Mouse (Mus musculus) activated CD4-positive, CD25-positive, alpha-beta regulatory T cell, adult 4 months (primary cell): ENCODE results near the gene Ptgds. TPM values are rescaled to one million over a fixed set of nuclear protein-coding genes. Genes with fewer than 3 reads are reported as not detected.

Experiments used
- ATAC-seq: one replicate; pipeline ENCODE4 v1.8.0; 2017
- polyA plus RNA-seq, 2 experiments: library from polyadenylated mRNA; unstranded; fragments of 100-300 nt; shearing (Covaris generic); gene quantifications; one replicate each; pipeline ENCODE4 v1.2.1; 2017

Ptgds gene
- polyA plus RNA-seq, 2 experiments from 2014 or later = not detected

DNA sequence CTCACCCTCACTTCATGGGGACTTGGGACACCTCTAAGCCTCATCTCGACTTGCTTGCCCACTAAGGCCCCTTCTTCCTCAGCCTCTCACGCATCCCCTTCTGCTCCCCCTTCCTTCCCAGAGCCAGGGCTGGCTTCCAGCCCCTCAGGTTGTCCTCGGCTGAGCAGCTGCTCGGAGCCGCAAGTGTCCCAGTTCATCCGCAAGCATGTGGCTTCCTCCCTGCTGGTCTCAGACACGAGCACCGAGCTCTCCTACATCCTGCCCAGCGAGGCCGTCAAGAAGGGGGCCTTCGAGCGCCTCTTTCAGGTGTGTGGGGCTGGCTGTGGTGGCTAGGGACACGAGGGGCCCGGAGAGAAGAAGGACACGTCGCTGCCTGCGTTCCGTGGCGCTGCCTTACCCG is 28.8 kb downstream of the Ptgds start:
- ATAC-seq = no peak

DNA sequence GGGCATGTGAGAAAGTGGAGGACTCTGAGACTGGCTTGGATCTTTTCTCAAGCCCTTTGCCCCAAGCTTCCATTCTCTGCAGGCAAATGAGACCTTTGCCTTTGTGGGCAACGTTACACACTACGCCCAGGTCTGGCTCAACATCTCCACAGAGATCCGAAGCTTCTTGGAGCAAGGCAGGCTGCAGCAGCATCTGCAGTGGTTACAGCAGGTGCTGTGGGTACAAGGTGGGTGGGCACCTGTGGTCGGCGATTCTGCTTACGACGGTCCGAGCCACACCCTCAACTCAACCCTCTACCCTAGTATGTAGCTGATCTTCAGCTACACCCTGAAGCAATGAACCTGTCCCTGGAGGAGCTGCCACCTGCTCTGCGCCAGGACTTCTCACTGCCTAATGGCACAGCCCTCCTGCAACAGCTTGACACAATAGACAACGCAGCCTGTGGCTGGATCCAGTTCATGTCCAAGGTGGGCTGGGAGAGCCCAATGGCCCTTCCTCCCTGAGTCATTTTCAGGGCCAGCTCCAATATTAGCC is 33.5 kb downstream of the Ptgds start:
- ATAC-seq = no peak

DNA sequence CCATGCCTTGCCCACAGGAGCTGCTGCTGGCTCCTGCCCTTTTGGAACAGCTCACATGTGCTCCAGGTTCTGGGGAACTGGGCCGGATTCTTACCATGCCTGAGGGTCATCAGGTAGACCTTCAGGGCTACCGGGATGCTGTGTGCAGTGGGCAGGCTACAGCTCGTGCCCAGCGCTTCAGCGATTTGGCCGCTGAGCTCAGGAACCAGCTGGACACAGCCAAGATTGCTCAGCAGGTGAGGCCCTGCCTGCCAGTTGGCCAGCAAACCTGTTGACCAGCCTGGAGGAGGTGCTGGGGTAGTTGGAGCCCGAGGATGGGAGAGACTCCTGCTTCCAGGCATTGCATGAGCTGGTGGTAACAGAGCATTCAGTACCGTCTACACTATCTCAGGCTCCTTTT is 35.6 kb downstream of the Ptgds start:
- no peak for ATAC-seq

DNA sequence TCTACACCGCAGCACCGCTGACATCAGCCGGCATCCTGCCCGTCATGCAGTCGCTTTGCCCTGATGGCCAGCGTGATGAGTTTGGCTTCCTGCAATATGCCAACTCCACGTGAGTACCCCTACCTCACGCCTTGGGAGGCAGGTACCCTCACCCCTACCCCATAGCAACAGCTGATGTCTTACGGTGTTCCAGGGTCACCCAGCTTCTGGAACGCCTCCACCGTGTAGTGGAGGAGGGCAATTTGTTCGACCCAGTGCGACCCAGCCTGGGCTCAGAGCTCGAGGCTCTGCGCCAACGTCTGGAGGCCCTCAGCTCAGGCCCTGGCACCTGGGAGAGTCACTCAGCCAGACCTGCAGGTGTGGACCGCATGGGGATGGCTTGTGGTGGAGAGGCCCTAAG is 36.7 kb downstream of the Ptgds start:
- no peak for ATAC-seq

DNA sequence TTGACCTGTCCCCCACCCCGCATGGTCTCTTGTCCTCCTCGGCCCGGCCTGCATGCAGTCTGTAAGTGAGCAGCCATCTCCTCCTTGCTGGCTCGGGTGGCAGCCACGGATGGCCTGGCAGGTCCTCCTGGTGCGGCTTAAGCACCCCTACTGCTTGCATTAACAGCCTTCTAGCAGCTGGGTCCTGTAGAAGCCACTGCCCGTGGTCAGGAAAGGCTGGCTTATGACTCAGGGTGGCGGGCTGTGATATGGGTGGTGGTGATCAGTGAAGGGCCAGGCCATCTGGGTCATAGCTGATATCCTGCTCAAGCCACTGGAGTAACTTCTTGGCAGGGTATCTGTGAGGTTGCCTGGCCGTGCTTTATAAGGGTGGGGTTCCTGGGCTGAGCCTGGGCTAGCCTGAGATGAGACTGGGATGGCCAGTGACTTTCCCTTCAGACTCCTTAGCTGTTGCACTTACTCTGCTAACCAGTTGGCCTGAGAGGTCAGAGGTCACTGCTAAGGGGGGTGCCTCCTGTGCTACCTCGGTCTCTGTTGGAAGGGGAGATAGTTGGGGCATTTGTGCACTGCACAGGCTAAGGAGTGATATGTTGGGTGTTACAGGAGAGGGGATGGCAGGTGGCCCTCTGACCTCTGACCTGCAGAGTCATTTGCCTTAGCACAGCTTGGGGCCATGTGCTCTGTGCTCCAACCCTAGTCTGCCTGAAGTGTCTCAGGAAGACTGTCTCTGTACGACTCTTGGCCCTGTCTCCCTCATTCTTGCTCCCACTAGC is 37.3 kb downstream of the Ptgds start:
- ATAC-seq = no peak

DNA sequence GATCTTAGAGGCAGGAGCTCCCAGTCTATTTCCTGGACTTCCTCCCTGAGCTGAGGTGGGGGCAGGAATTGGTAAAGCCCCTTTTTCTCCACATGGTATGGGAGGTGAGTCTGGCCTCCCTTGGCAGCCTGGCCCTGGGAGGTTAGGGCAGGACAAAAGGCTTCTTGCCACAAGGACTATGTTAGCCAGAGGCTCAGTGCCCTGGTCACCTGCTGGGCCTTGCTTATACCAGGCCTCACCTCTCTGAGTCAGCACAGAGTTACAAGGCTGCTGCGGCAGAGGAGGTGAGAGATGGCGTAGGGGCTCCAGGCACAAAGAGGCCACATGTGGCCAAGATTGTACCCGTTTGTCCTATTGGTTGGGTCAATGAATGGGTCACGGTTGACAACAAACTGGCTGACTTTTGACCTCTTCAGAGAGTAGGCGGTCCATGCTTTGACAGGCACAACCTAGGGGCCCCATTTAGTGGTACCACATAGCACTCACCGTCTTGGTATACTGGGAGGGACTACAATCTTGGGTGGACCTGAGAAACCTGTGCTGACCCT is 38.5 kb downstream of the Ptgds start:
- no peak for ATAC-seq

DNA sequence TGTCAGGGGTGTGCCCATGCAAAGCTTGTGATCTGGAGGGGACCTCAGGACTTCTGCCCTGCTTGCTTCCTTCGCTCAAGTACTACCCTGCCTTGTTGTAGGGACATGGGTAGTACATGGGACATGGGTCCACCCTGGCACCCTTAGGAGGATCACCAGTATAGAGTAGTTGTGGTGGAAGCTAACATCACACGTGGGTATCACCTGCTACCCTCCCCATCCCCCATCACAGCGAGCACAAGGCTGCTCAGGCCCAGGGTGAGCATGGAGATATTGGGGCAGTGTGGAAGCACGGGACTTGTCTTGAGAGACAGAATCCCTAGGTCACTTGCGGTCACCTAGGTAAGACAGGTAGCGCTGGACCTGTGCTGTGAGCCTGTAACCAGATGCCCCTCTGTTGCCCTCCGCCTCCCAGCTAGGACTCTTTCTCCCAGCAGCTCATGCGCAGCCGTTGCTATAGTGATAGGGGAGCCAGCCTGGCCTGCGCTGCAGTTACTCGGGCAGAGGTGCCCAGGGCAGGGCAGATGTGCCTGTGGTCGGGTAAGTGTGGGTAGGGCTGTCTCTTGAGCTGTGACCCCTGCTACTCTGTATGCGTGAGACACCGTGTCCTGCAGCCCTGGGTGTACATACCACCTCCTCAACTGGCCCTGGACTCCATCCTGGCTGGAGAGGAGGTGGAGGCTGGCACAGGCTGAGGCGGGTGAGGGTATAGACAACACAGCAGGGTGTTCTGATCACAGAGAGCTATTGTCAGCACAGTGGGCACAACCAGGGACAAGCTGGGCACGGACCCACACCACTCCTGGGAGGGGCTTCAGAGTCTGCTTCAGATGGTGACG is 39.2 kb downstream of the Ptgds start:
- ATAC-seq = no peak

DNA sequence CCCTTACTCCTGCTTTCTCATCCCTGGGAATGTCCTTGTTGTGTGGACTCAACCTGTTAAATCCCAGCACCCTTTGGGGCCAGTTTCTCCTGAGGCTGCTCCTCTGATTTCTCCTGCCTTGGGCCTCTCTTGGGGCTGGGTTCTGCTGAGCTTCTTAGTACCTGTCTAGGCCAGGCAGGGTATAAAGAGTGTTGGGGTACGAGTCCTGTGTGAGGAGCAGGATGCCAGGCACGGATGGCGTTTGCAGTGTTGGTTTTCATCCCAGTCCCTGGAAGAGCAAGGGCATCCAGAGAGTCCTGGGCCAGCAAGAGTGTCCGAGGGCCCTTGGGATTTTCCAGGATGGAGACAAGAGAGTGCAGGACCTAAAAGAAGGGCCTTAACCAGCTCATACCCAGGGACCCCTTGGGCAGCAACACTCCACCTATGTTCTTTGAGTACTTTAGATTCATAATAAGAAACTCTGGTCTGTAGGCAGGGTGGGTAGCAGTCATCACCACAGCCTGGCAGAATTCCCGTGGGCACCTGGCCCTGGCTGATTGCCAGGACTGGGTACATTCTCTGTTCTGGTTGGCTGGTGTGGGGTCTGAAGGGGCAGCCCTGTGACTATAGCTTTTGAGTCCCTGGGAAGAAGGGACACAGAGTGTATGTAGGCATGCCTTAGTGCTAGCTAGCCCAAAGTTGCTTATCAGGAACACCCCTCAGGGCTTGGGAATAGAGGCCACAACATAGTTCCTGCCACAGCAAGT is 40.2 kb downstream of the Ptgds start:
- no peak for ATAC-seq

DNA sequence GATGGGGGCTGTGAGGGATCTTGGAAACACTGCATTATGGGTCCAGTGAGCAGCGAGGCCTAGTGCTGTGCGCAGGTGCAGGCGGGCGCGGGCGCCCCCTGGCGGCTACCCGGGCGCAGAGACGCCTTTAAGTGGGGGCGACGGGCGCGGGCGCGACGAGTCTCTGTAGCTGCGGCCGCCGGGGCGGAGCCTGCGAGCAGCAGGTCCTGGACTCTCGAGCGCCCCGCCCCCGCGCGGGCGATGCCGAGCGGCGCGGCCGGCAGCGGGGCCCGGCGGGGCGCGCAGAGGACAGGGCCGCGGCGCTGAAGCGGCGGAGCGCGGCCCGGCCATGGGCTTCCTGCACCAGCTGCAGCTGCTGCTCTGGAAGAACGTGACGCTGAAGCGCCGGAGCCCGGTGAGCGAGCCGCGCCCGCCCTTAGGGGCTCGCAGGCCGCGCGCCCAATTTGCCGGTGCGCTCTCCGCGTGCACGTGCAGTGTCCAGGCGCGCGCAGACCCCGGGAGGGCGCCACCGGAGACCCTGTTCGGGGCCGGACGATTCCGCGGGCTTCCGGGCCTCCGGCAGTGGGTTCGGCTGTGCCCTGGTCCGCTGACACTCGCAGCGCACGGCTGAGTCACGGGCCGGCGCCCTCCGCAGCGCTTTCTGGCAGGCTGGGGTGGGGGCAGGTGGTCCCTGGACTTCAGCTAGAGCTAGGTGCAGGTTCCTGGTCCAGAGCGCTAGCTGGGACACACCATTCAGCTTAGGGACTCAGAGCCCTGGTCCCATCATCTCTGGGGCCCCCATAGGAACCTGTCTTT is 41.2 kb downstream of the Ptgds start, which contains the start of gene Abca2:
Abca2 (plus strand) TSS at position 262 of the 795 bp plus-strand sequence.
- ATAC-seq = peak; percentile 67

DNA sequence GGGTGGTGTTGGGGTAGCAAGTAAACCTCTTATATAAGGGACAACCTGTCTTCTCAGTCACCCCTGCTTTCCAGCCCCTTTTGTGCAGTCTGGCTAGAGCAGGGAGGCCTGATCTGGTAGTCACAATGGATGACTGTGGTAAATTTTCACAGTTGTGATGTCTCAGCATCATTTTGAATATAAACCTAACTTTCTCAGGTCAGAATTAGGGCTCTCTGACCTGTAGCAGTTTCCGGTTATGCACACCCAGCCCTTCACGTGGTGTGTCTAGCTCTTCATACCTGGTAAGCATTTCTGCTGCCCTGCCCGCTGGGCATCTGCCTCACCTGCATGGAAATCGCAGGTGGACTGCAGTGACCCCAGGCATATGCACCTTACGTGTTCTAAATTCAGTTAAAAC is 42.6 kb downstream of the Ptgds start:
- ATAC-seq = no peak

DNA sequence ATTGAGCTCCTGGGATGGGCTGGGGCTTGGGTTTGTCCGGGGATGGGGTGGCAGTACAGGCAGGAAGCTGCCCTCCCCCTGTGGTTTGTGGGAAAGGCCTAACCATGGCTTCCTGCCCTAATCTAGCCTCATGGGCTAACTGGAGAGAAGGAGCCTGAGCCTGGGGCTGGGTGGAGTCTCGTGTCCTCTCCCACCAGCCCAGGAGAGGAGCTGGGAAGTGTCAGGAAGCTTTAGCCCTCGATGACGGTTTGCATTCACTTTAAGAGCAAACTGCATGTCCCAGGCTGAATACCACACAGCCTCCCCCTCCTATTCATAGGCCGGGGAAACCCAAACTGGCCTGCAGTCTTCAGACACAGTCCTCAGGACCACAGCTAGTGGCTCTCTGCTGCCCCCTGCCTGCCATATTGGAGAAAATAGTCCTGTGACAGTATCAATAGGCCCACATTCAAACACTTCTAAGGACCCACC is 43.1 kb downstream of the Ptgds start:
- peak; percentile 48 for ATAC-seq

DNA sequence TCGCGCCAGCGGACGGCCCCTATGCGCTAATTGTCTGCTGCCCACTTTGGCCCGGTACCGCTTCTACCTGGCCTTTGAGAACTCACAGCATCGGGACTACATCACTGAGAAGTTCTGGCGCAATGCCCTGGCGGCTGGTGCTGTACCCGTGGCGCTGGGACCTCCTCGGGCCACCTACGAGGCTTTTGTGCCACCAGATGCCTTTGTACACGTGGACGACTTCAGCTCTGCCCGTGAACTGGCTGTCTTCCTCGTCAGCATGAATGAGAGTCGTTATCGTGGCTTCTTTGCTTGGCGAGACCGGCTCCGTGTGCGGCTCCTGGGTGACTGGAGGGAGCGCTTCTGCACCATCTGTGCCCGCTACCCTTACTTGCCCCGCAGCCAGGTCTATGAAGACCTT is 44.4 kb downstream of the Ptgds start:
- no peak for ATAC-seq

DNA sequence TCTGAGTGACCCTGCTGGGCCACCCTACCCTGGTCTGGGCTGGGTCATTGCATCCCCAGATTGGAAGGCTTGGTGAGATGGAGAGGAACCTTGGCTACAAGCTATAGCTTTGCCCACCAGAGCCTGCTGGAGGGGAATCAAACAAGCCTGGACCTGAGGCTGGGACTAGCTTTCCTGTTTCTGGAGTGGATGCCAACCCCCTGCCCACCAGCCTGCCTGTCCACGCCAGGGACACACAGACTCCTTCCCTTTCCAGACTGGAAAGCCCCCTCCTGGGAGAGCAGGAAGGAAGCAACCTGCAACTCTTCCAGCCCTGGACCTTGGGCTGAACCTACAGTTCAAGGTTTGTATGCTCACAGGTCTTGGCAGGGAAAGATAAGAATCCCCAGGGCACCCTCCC is 46.2 kb downstream of the Ptgds start:
- ATAC-seq = no peak

DNA sequence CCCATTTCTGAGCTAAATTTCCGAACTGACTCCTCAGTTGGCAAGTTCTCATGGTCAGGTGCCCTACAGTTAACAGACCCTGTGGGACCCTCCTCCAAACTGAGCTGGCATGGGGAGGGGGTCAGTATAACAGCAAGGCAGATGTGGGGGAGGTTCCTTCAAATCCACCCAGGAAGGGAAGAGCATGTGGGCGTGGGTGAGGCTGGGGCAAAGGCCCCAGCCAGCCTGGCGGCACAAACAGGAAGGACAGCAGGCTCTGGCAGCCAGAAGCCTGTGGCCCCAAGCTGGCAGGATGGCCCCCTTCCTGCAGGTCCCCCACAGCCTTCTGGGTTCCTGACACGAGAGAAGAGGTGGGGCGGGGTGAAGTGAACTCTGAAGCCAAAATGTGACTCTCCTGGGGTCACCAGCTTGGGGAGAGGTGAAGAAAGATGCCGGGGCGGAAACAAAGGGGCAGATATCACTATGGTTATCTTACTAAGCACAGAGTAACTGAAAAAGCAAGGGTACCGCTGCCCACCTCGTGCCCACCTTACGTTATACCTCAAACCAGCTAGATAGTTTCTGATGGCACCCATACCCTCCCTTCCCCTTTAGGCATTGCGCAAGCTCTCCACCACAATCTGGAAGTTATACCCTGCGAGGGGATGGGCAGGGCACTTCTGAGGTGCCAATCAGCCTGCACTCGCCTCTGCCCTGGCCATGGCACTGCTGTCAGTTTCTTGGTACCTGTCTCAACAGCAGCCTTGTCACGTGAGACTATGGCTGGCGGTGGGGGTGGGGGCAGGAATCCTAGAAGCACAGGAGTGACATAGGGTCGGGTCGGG is 47.0 kb downstream of the Ptgds start, which contains the start of gene Fut7:
Fut7 (plus strand) TSS at position 681 of the 824 bp plus-strand sequence.
- ATAC-seq = peak; percentile 58

DNA sequence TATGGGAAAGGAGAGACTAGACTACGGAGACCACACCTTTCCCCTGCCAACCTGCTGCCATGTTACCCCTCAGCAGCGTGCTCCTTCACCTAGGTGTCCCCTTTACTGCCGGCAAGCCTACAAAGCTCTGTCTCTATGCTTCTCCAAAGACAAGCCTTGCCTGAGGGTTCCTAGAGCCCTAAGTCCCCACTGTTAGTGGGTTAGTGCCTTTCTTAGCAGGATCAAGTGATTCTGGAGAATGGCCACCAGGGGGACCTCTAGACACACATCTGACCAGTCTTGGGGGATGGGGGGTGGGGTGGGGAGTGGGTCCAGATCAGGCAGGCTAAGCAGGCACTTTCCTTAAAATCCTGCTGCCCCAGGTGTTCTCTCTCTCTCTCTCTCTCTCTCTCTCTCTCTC is 48.0 kb downstream of the Ptgds start:
- no peak for ATAC-seq

DNA sequence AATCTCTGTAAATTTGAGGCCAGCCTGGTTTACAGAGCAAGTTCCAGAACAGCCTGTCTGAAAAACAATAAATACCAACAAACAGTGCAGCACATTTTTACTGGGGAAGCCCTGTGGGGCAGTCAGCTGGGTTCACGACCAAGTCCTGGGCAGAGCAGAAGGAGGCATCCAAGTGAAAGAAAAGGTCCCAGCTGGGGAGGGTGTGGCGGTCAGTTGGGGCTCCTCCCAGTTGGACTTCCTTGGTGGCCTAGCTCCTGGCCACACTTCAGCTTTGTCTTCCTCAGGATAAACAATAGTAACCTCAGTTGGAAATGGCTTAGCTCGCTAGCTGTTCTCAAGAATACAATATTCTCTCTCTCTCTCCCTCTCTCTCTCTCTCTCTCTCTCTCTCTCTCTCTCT is 52.4 kb downstream of the Ptgds start:
- no peak for ATAC-seq
